Mouse (Mus musculus) limb, embryonic 15.5 days (tissue): ENCODE measurements around the gene Gnaq. TPM values are rescaled to one million over a fixed set of nuclear protein-coding genes. Genes with fewer than 3 reads are reported as not detected.
"Not testable (repeated sequence)": the region's sequence is repeated elsewhere in the genome, so short reads cannot be mapped to it uniquely, and the experiment has no call there.

Experiments
- ATAC-seq: fragments of 200-750 bp; cut with Nextera tagmentation; 2 replicates; pipeline ENCODE4 v1.8.0; 2017; ENCODE audit warnings: low read depth, moderate TSS enrichment; ENCODE audit not compliant: insufficient number of reproducible peaks, low FRiP score, low TSS enrichment
- H3K27ac ChIP-seq: fragments of 300-500 bp; sonication (generic); 2 replicates; pipeline ENCODE4 v1.5.1; 2015; ENCODE audit warnings: moderate library complexity, mild to moderate bottlenecking, inconsistent platforms
- H3K27me3 ChIP-seq: fragments of 300-500 bp; sonication (generic); 2 replicates; pipeline ENCODE4 v1.6.1; 2015; ENCODE audit warnings: inconsistent platforms
- H3K36me3 ChIP-seq: fragments of 300-500 bp; sonication (generic); 2 replicates; pipeline ENCODE4 v1.6.1; 2015; ENCODE audit warnings: inconsistent platforms
- H3K4me1 ChIP-seq: fragments of 300-500 bp; sonication (generic); 2 replicates; pipeline ENCODE4 v1.6.1; 2015; ENCODE audit warnings: inconsistent platforms
- H3K4me2 ChIP-seq: fragments of 300-500 bp; sonication (generic); 2 replicates; pipeline ENCODE4 v1.6.1; 2015; ENCODE audit warnings: mild to moderate bottlenecking, inconsistent platforms
- H3K4me3 ChIP-seq: fragments of 300-500 bp; sonication (generic); 2 replicates; pipeline ENCODE4 v1.5.1; 2015; ENCODE audit warnings: mild to moderate bottlenecking, inconsistent platforms
- H3K9ac ChIP-seq: fragments of 300-500 bp; sonication (generic); 2 replicates; pipeline ENCODE4 v1.6.1; 2015; ENCODE audit warnings: inconsistent platforms
- H3K9me3 ChIP-seq: fragments of 300-500 bp; sonication (generic); 2 replicates; pipeline ENCODE4 v1.6.1; 2016; ENCODE audit warnings: inconsistent platforms
- WGBS: fragments of 180-500 bp; shearing (Covaris S2); methylation state at CpG from one replicate; pipeline ENCODE4 v1.1.7; 2015; 5-methylcytosine and 5-hydroxymethylcytosine counted together
- polyA plus RNA-seq: library from polyadenylated mRNA; unstranded; fragments of >200 nt; fragmentation: Nextera tagmentation; extraction: Ambion mirVana; gene quantifications from 2 replicates; pipeline ENCODE4 v1.2.1, GENCODE M21; 2015

Gene Gnaq
- polyA plus RNA-seq, 1 experiment from 2014 or later = 33.0 TPM

- Histone ChIP-seq H3K9ac (no peak overlapping the region), H3K36me3 (no peaks in the 10 kb centered on the region), H3K4me1 (0 out of 2 replicates have a peak, but pooled peaks cover 4% of the 10 kb centered on the region), H3K9me3 (no peaks in the 10 kb centered on the region), H3K4me3 (no peak overlapping the region), H3K27ac (no peak overlapping the region), H3K4me2 (no peak overlapping the region), H3K27me3 (no peaks in the 10 kb centered on the region)
- WGBS = 90% methylated on average over 1 of the region's 1 CpGs
- no peak for ATAC-seq
These were observed 16.5 kb downstream of the Gnaq start for GRCm38 (mm10) chr19:16149094-16149493.

- ATAC-seq = no peak
- H3K27ac ChIP-seq = no peak overlapping the region
- H3K4me2 ChIP-seq = no peak overlapping the region
- no peak overlapping the region for H3K4me3 ChIP-seq
- no peaks in the 10 kb centered on the region for H3K9me3 ChIP-seq
- H3K4me1 ChIP-seq = 0 out of 2 replicates have a peak, but pooled peaks cover 4% of the 10 kb centered on the region
- no peaks in the 10 kb centered on the region for H3K36me3 ChIP-seq
- WGBS = 74% methylated on average over 7 of the region's 7 CpGs
- no peaks in the 10 kb centered on the region for H3K27me3 ChIP-seq
- H3K9ac ChIP-seq = no peak overlapping the region
These were observed 17.7 kb downstream of the Gnaq start for GRCm38 (mm10) chr19:16150328-16150727.

- H3K4me3 ChIP-seq = no peak overlapping the region
- H3K27ac ChIP-seq = no peak overlapping the region
These were observed 21.2 kb downstream of the Gnaq start for GRCm38 (mm10) chr19:16153851-16154250.

GRCm38 (mm10) chr19:16154480-16154879 lies 21.8 kb downstream of the Gnaq start:
- no peaks in the 10 kb centered on the region for H3K9me3 ChIP-seq
- no peak overlapping the region for H3K27ac ChIP-seq
- H3K4me2 ChIP-seq = no peak overlapping the region
- no peak for ATAC-seq
- H3K27me3 ChIP-seq = no peaks in the 10 kb centered on the region
- no peak overlapping the region for H3K4me3 ChIP-seq
- H3K36me3 ChIP-seq = no peaks in the 10 kb centered on the region
- H3K9ac ChIP-seq = no peak overlapping the region
- H3K4me1 ChIP-seq = no peaks in the 10 kb centered on the region

More at GRCm38 (mm10) chr19:16153851-16154250, 21.2 kb downstream of the Gnaq start:
- Histone ChIP-seq H3K27me3 (no peaks in the 10 kb centered on the region), H3K9me3 (no peaks in the 10 kb centered on the region), H3K4me1 (no peaks in the 10 kb centered on the region), H3K36me3 (no peaks in the 10 kb centered on the region), H3K4me2 (no peak overlapping the region), H3K9ac (no peak overlapping the region)
- 89% methylated on average over 3 of the region's 3 CpGs for WGBS
- no peak for ATAC-seq

GRCm38 (mm10) chr19:16157120-16157519 lies 24.5 kb downstream of the Gnaq start:
- Histone ChIP-seq H3K9ac (no peak overlapping the region), H3K4me3 (no peak overlapping the region), H3K27me3 (no peaks in the 10 kb centered on the region), H3K4me1 (0 out of 2 replicates have a peak, but pooled peaks cover 3% of the 10 kb centered on the region), H3K4me2 (no peak overlapping the region), H3K9me3 (no peaks in the 10 kb centered on the region), H3K27ac (no peak overlapping the region), H3K36me3 (no peaks in the 10 kb centered on the region)
- 92% methylated on average over 7 of the region's 7 CpGs for WGBS
- no peak for ATAC-seq

- Histone ChIP-seq H3K27ac (no peak overlapping the region), H3K36me3 (no peaks in the 10 kb centered on the region), H3K4me3 (no peak overlapping the region), H3K4me2 (no peak overlapping the region), H3K9me3 (no peaks in the 10 kb centered on the region), H3K4me1 (0 out of 2 replicates have a peak, but pooled peaks cover 7% of the 10 kb centered on the region), H3K27me3 (no peaks in the 10 kb centered on the region), H3K9ac (no peak overlapping the region)
- 68% methylated on average over 2 of the region's 2 CpGs for WGBS
- no peak for ATAC-seq
These were observed 28.1 kb downstream of the Gnaq start for GRCm38 (mm10) chr19:16160759-16161158.

- no peaks in the 10 kb centered on the region for H3K9me3 ChIP-seq
- H3K4me1 ChIP-seq = 0 out of 2 replicates have a peak, but pooled peaks cover 7% of the 10 kb centered on the region
- H3K9ac ChIP-seq = no peak overlapping the region
- WGBS = 69% methylated on average over 2 of the region's 2 CpGs
- H3K4me3 ChIP-seq = no peak overlapping the region
- no peak overlapping the region for H3K4me2 ChIP-seq
- no peaks in the 10 kb centered on the region for H3K36me3 ChIP-seq
- no peaks in the 10 kb centered on the region for H3K27me3 ChIP-seq
- no peak overlapping the region for H3K27ac ChIP-seq
- no peak for ATAC-seq
These were observed 28.6 kb downstream of the Gnaq start for GRCm38 (mm10) chr19:16161222-16161621.

- H3K4me2 ChIP-seq, ATAC-seq, H3K36me3 ChIP-seq, H3K9me3 ChIP-seq, H3K4me3 ChIP-seq, H3K27me3 ChIP-seq, H3K27ac ChIP-seq, H3K9ac ChIP-seq: not testable (repeated sequence)
- H3K4me1 ChIP-seq = peaks cover 24% of the 10 kb centered on the region
- 91% methylated on average over 13 of the region's 13 CpGs for WGBS
These were observed 31.8 kb downstream of the Gnaq start for GRCm38 (mm10) chr19:16164396-16164795.

- H3K27me3 ChIP-seq = no peaks in the 10 kb centered on the region
- H3K4me2 ChIP-seq = no peak overlapping the region
- peaks cover 27% of the 10 kb centered on the region for H3K4me1 ChIP-seq
- no peak overlapping the region for H3K9ac ChIP-seq
- no peak for ATAC-seq
- H3K36me3 ChIP-seq = no peaks in the 10 kb centered on the region
- H3K9me3 ChIP-seq = no peaks in the 10 kb centered on the region
- no peak overlapping the region for H3K4me3 ChIP-seq
- 55% methylated on average over 4 of the region's 4 CpGs for WGBS
- no peak overlapping the region; the same call in 1 of the 2 replicates for H3K27ac ChIP-seq
These were observed 34.6 kb downstream of the Gnaq start for GRCm38 (mm10) chr19:16167185-16167584.

- H3K36me3 ChIP-seq = no peaks in the 10 kb centered on the region
- no peak for ATAC-seq
These were observed 35.6 kb downstream of the Gnaq start for GRCm38 (mm10) chr19:16168192-16168591.

GRCm38 (mm10) chr19:16168653-16169198 lies 36.1 kb downstream of the Gnaq start:
- H3K4me1 ChIP-seq = peaks cover 23% of the 10 kb centered on the region
- no peaks in the 10 kb centered on the region for H3K9me3 ChIP-seq
- peak overlapping the region; percentile 54 for H3K27ac ChIP-seq
- H3K4me2 ChIP-seq = no peak overlapping the region
- 32% methylated on average over 4 of the region's 4 CpGs for WGBS
- no peak overlapping the region for H3K4me3 ChIP-seq
- no peak for ATAC-seq
- no peaks in the 10 kb centered on the region for H3K36me3 ChIP-seq
- no peaks in the 10 kb centered on the region for H3K27me3 ChIP-seq
- no peak overlapping the region for H3K9ac ChIP-seq

More at GRCm38 (mm10) chr19:16168192-16168591, 35.6 kb downstream of the Gnaq start:
- Histone ChIP-seq H3K4me2 (no peak overlapping the region), H3K4me3 (no peak overlapping the region), H3K4me1 (peaks cover 27% of the 10 kb centered on the region), H3K27me3 (no peaks in the 10 kb centered on the region), H3K27ac (peak overlapping the region; percentile 54), H3K9me3 (no peaks in the 10 kb centered on the region), H3K9ac (no peak overlapping the region)
- WGBS = 22% methylated on average over 4 of the region's 4 CpGs

GRCm38 (mm10) chr19:16170724-16171123 lies 38.1 kb downstream of the Gnaq start:
- no peaks in the 10 kb centered on the region for H3K27me3 ChIP-seq
- ATAC-seq = no peak
- no peak overlapping the region for H3K9ac ChIP-seq
- no peak overlapping the region for H3K27ac ChIP-seq
- H3K4me3 ChIP-seq = no peak overlapping the region
- 37% methylated on average over 3 of the region's 3 CpGs for WGBS
- no peaks in the 10 kb centered on the region for H3K9me3 ChIP-seq
- peaks cover 23% of the 10 kb centered on the region for H3K4me1 ChIP-seq
- no peak overlapping the region for H3K4me2 ChIP-seq
- no peaks in the 10 kb centered on the region for H3K36me3 ChIP-seq

GRCm38 (mm10) chr19:16173721-16174120 lies 41.1 kb downstream of the Gnaq start:
- Histone ChIP-seq H3K9me3 (no peaks in the 10 kb centered on the region), H3K9ac (no peak overlapping the region), H3K4me2 (no peak overlapping the region), H3K4me1 (peaks cover 25% of the 10 kb centered on the region), H3K36me3 (no peaks in the 10 kb centered on the region), H3K27me3 (no peaks in the 10 kb centered on the region), H3K27ac (no peak overlapping the region), H3K4me3 (no peak overlapping the region)
- no peak for ATAC-seq
- 70% methylated on average over 9 of the region's 9 CpGs for WGBS
